24 mouse cellular contexts compared by ENCODE assay signal in genomic region chr6:95491043-95491442, GRCm38 (mm10).
"Had no signal": no experiment of that assay in that cellular context is flagged by ENCODE, and none has a peak within 500 bp of the region (broad histone marks: within the 10 kb centered on the region; RNA-seq: fewer than 3 reads in every experiment).

No protein-coding gene starts in this region.

- H3K27ac ChIP-seq: kidney, embryonic 15.5 days; left cerebral cortex, adult 2 months; limb, embryonic 12.5 days; limb, embryonic 15.5 days; liver, embryonic 12.5 days; liver, embryonic 15.5 days; lung, embryonic 15.5 days; midbrain, embryonic 10.5 days; midbrain, embryonic 13.5 days; neural tube, embryonic 13.5 days; stomach, postnatal 0 days had no signal

- H3K36me3 ChIP-seq: limb, embryonic 12.5 days; limb, embryonic 15.5 days; liver, embryonic 15.5 days; lung, embryonic 15.5 days; midbrain, embryonic 10.5 days; midbrain, embryonic 13.5 days; neural tube, embryonic 13.5 days had no signal

- H3K4me2 ChIP-seq: kidney, embryonic 15.5 days; limb, embryonic 12.5 days; limb, embryonic 15.5 days; liver, embryonic 12.5 days; liver, embryonic 15.5 days; lung, embryonic 15.5 days; midbrain, embryonic 13.5 days; neural tube, embryonic 13.5 days had no signal

- H3K9ac ChIP-seq: kidney, embryonic 15.5 days; limb, embryonic 12.5 days; limb, embryonic 15.5 days; liver, embryonic 12.5 days; liver, embryonic 15.5 days; lung, embryonic 15.5 days; midbrain, embryonic 13.5 days; neural tube, embryonic 13.5 days had no signal

- H3K27me3 ChIP-seq: kidney, embryonic 15.5 days; limb, embryonic 12.5 days; limb, embryonic 15.5 days; liver, embryonic 12.5 days; liver, embryonic 15.5 days; lung, embryonic 15.5 days; megakaryocyte, embryonic 14.5 days; midbrain, embryonic 13.5 days; neural tube, embryonic 13.5 days had no signal

- H3K9me3 ChIP-seq: kidney, embryonic 15.5 days; limb, embryonic 12.5 days; limb, embryonic 15.5 days; liver, embryonic 12.5 days; liver, embryonic 15.5 days; lung, embryonic 15.5 days; megakaryocyte, embryonic 14.5 days; midbrain, embryonic 10.5 days; midbrain, embryonic 13.5 days; neural tube, embryonic 13.5 days had no signal

- ATAC-seq: liver, embryonic 12.5 days; midbrain, embryonic 13.5 days; midbrain, embryonic 16.5 days had no signal

- H3K4me1 ChIP-seq: kidney, embryonic 15.5 days; liver, embryonic 15.5 days; lung, embryonic 15.5 days; neural tube, embryonic 13.5 days had no signal

- H3K4me3 ChIP-seq: kidney, embryonic 15.5 days; left cerebral cortex, adult 2 months; limb, embryonic 12.5 days; limb, embryonic 15.5 days; liver, embryonic 12.5 days; liver, embryonic 15.5 days; lung, embryonic 15.5 days; megakaryocyte, embryonic 14.5 days; midbrain, embryonic 10.5 days; midbrain, embryonic 13.5 days; myocyte; neural tube, embryonic 13.5 days had no signal

- DNase-seq: kidney, postnatal 10 days; kidney, postnatal 36 days; layer of hippocampus, postnatal 36 days; lung, adult 18-20 months; lung, postnatal 10 days; lung, postnatal 36 days; retina, postnatal 1 day; thymus, adult 2 months; thymus, postnatal 14 days; thymus, postnatal 4 days had no signal
